Mouse (Mus musculus) stomach, embryonic 15.5 days (tissue): ENCODE data around the gene Gm21962. TPM values are rescaled to one million over a fixed set of nuclear protein-coding genes. Genes with fewer than 3 reads are reported as not detected.

Experiments
- ATAC-seq: fragments of 200-750 bp; cut with Nextera tagmentation; 2 replicates; pipeline ENCODE4 v1.8.0; 2017; ENCODE audit warnings: low read depth, moderate number of reproducible peaks, moderate TSS enrichment; ENCODE audit not compliant: insufficient read depth, low FRiP score
- H3K27ac ChIP-seq: fragments of 300-500 bp; sonication (generic); 2 replicates; pipeline ENCODE4 v1.5.1; 2015; ENCODE audit warnings: mild to moderate bottlenecking, inconsistent platforms
- H3K27me3 ChIP-seq: fragments of 300-500 bp; sonication (generic); replicated peaks from 2 replicates; pipeline ENCODE4 v1.6.1; 2015; ENCODE audit warnings: inconsistent platforms
- H3K36me3 ChIP-seq: fragments of 300-500 bp; sonication (generic); 2 replicates; pipeline ENCODE4 v1.6.1; 2015; ENCODE audit warnings: inconsistent platforms
- H3K4me1 ChIP-seq: fragments of 300-500 bp; sonication (generic); 2 replicates; pipeline ENCODE4 v1.6.1; 2015; ENCODE audit warnings: inconsistent platforms
- H3K4me2 ChIP-seq: fragments of 300-500 bp; sonication (generic); 2 replicates; pipeline ENCODE4 v1.6.1; 2015; ENCODE audit warnings: mild to moderate bottlenecking, inconsistent platforms
- H3K4me3 ChIP-seq: fragments of 300-500 bp; sonication (generic); replicated peaks from 2 replicates; pipeline ENCODE4 v1.5.1; 2015; ENCODE audit warnings: inconsistent platforms
- H3K9ac ChIP-seq: fragments of 300-500 bp; sonication (generic); 2 replicates; pipeline ENCODE4 v1.6.1; 2015; ENCODE audit warnings: inconsistent platforms
- H3K9me3 ChIP-seq: fragments of 300-500 bp; sonication (generic); 2 replicates; pipeline ENCODE4 v1.6.1; 2016; ENCODE audit warnings: inconsistent platforms
- WGBS: fragments of 180-500 bp; shearing (Covaris S2); methylation state at CpG from one replicate; pipeline ENCODE4 v1.1.7; 2015; 5-methylcytosine and 5-hydroxymethylcytosine counted together
- polyA plus RNA-seq: library from polyadenylated mRNA; unstranded; fragments of >200 nt; fragmentation: Nextera tagmentation; extraction: Ambion mirVana; gene quantifications from 2 replicates; pipeline ENCODE4 v1.2.1, GENCODE M21; 2015

Gm21962 gene
- polyA plus RNA-seq, 1 experiment from 2014 or later, result not detected

- Histone ChIP-seq H3K4me3 (no peak overlapping the region), H3K4me2 (no peak overlapping the region), H3K9me3 (no peaks in the 10 kb centered on the region), H3K4me1 (no peaks in the 10 kb centered on the region), H3K9ac (no peak overlapping the region), H3K27me3 (no peaks in the 10 kb centered on the region), H3K36me3 (no peaks in the 10 kb centered on the region), H3K27ac (no peak overlapping the region)
- 66% methylated on average over 12 of the region's 12 CpGs for WGBS
- no peak for ATAC-seq
Observed at GRCm38 (mm10) chr3:137647427-137648100, 23.8 kb upstream of the Gm21962 start.

- WGBS, result 58% methylated on average over 5 of the region's 5 CpGs
- no peak for ATAC-seq
Observed at GRCm38 (mm10) chr3:137649112-137649511, 22.2 kb upstream of the Gm21962 start.

GRCm38 (mm10) chr3:137652853-137653252 lies 18.5 kb upstream of the Gm21962 start:
- WGBS, result 89% methylated on average over 2 of the region's 2 CpGs
- Histone ChIP-seq H3K27ac (no peak overlapping the region), H3K4me3 (no peak overlapping the region), H3K9ac (no peak overlapping the region), H3K9me3 (no peaks in the 10 kb centered on the region), H3K27me3 (no peaks in the 10 kb centered on the region), H3K4me1 (no peaks in the 10 kb centered on the region), H3K36me3 (no peaks in the 10 kb centered on the region), H3K4me2 (no peak overlapping the region)
- ATAC-seq, result no peak

More at GRCm38 (mm10) chr3:137649112-137649511, 22.2 kb upstream of the Gm21962 start:
- Histone ChIP-seq H3K36me3 (no peaks in the 10 kb centered on the region), H3K9me3 (no peaks in the 10 kb centered on the region), H3K9ac (no peak overlapping the region), H3K4me2 (no peak overlapping the region), H3K27ac (no peak overlapping the region), H3K27me3 (no peaks in the 10 kb centered on the region), H3K4me3 (no peak overlapping the region), H3K4me1 (no peaks in the 10 kb centered on the region)

- 13% methylated on average over 3 of the region's 3 CpGs for WGBS
Observed at GRCm38 (mm10) chr3:137680923-137681322, 9.6 kb downstream of the Gm21962 start.

GRCm38 (mm10) chr3:137682911-137683806 lies 11.8 kb downstream of the Gm21962 start:
- Histone ChIP-seq H3K4me3 (no peak overlapping the region), H3K4me1 (no peaks in the 10 kb centered on the region), H3K36me3 (no peaks in the 10 kb centered on the region), H3K27ac (no peak overlapping the region), H3K9me3 (no peaks in the 10 kb centered on the region), H3K9ac (no peak overlapping the region), H3K4me2 (no peak overlapping the region), H3K27me3 (no peaks in the 10 kb centered on the region)
- ATAC-seq, result no peak
- WGBS, result 32% methylated on average over 7 of the region's 7 CpGs

More at GRCm38 (mm10) chr3:137680923-137681322, 9.6 kb downstream of the Gm21962 start:
- H3K4me1 ChIP-seq, result no peaks in the 10 kb centered on the region
- no peak overlapping the region for H3K27ac ChIP-seq
- H3K9ac ChIP-seq, result no peak overlapping the region
- no peaks in the 10 kb centered on the region for H3K27me3 ChIP-seq
- no peaks in the 10 kb centered on the region for H3K9me3 ChIP-seq
- peak; percentile 76; the same call in 1 of the 2 replicates for ATAC-seq
- no peak overlapping the region for H3K4me2 ChIP-seq
- H3K36me3 ChIP-seq, result no peaks in the 10 kb centered on the region
- no peak overlapping the region for H3K4me3 ChIP-seq

GRCm38 (mm10) chr3:137683807-137684403 lies 12.6 kb downstream of the Gm21962 start:
- Histone ChIP-seq H3K27me3 (no peaks in the 10 kb centered on the region), H3K4me3 (no peak overlapping the region), H3K4me1 (no peaks in the 10 kb centered on the region), H3K4me2 (no peak overlapping the region), H3K9me3 (no peaks in the 10 kb centered on the region), H3K9ac (no peak overlapping the region), H3K36me3 (no peaks in the 10 kb centered on the region), H3K27ac (no peak overlapping the region)
- ATAC-seq, result no peak
- WGBS, result 36% methylated on average over 6 of the region's 6 CpGs

GRCm38 (mm10) chr3:137686932-137687331 lies 15.6 kb downstream of the Gm21962 start:
- ATAC-seq, result no peak
- no peaks in the 10 kb centered on the region for H3K36me3 ChIP-seq
- H3K4me1 ChIP-seq, result no peaks in the 10 kb centered on the region
- WGBS, result 75% methylated on average over 2 of the region's 2 CpGs
- no peak overlapping the region for H3K9ac ChIP-seq
- no peak overlapping the region for H3K27ac ChIP-seq
- no peak overlapping the region for H3K4me2 ChIP-seq
- H3K9me3 ChIP-seq, result no peaks in the 10 kb centered on the region
- no peaks in the 10 kb centered on the region for H3K27me3 ChIP-seq
- H3K4me3 ChIP-seq, result no peak overlapping the region

GRCm38 (mm10) chr3:137691503-137691902 lies 20.2 kb downstream of the Gm21962 start:
- Histone ChIP-seq H3K4me2 (no peak overlapping the region), H3K4me3 (no peak overlapping the region), H3K36me3 (no peaks in the 10 kb centered on the region), H3K27ac (no peak overlapping the region), H3K27me3 (no peaks in the 10 kb centered on the region), H3K9me3 (no peaks in the 10 kb centered on the region), H3K4me1 (no peaks in the 10 kb centered on the region), H3K9ac (no peak overlapping the region)
- no peak for ATAC-seq

GRCm38 (mm10) chr3:137715946-137716345 lies 44.6 kb downstream of the Gm21962 start:
- peaks cover 5% of the 10 kb centered on the region; the same call in 1 of the 2 replicates for H3K4me1 ChIP-seq
- H3K27me3 ChIP-seq, result no peaks in the 10 kb centered on the region
- H3K9me3 ChIP-seq, result no peaks in the 10 kb centered on the region
- no peak for ATAC-seq
- no peak overlapping the region for H3K4me2 ChIP-seq
- H3K4me3 ChIP-seq, result no peak overlapping the region
- 25% methylated on average over 2 of the region's 2 CpGs for WGBS
- H3K36me3 ChIP-seq, result no peaks in the 10 kb centered on the region
- no peak overlapping the region for H3K9ac ChIP-seq
- H3K27ac ChIP-seq, result no peak overlapping the region

- Histone ChIP-seq H3K9me3 (no peaks in the 10 kb centered on the region), H3K27me3 (no peaks in the 10 kb centered on the region), H3K4me1 (peaks cover 5% of the 10 kb centered on the region; the same call in 1 of the 2 replicates), H3K9ac (no peak overlapping the region), H3K27ac (no peak overlapping the region), H3K4me2 (no peak overlapping the region), H3K4me3 (no peak overlapping the region), H3K36me3 (no peaks in the 10 kb centered on the region)
- ATAC-seq, result no peak
- 66% methylated on average over 3 of the region's 3 CpGs for WGBS
Observed at GRCm38 (mm10) chr3:137716573-137717157, 45.3 kb downstream of the Gm21962 start.
